Mouse (Mus musculus) c-Kit-positive CD71-positive TER-119-positive erythroid progenitor cells, embryonic 14.5 days (primary cell): ENCODE measurements around the gene Pik3ap1.

Experiments
- DNase-seq: peaks from one replicate; pipeline ENCODE4 v3.0.0-alpha.2; 2013; ENCODE audit warnings: low spot score

Pik3ap1 gene

DNA sequence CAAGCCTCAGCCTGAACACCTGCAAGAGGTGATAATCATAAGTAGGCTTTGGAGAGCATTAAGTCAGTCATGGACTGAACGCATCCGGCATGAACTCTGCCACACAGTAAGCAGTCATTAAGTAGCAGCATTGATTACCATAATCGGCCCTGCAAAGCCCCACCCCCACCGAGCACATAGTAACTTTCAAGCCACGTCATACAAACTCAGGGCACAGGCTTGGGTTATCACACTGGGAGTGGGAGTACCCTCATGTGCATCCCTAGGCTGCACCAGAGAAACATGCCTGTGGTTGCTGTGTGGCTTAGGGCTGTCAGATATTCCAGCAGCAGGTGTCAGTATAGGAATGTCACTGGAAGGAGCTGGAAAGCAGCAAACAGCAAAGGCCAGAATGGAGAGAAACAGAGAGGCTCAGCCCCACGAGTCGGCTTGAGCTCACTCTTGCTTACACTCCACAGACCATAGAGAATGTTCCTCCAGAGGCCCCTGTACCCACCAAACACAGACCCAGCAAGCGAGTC lies 105.1 kb downstream of the Pik3ap1 start:
- DNase-seq, result no peak

DNA sequence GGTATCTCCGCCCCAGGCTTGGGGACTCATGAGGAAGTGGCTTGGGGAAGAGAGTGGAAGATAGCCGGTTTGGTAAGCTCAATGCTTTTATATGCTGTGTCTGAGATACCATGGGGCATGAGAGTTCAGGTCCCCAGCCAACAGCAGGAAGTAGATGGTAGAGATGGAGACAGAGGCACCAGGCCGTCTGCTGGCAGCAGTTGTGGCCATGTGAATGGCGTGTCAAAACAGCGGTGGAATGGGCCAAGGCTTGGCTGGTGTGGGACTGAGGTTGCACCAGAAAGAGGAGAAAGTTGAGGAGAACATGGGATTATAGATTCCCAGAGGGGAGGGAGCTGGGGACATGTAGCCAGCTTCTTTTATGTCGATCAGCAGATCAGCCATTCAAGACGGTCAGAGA lies 106.3 kb downstream of the Pik3ap1 start:
- DNase-seq, result no peak

DNA sequence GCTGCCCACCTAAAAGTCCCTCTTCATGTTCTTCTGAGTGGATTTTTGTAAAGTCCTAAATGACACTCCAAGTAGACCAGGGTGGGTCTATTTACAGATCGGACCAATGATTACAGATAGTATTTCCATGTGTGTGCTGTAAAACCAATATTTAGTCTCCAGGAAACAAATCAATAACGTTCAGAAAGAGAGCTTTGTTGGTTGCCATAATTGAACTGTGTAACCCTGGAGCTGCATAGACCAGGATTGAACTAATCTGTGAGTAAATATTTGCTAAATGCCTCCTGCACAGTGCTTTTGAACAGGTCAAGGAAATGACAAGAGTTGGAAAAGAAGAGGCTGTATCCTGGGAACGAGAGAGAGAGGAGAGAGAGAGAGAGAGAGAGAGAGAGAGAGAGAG lies 109.3 kb downstream of the Pik3ap1 start:
- DNase-seq, result no peak

DNA sequence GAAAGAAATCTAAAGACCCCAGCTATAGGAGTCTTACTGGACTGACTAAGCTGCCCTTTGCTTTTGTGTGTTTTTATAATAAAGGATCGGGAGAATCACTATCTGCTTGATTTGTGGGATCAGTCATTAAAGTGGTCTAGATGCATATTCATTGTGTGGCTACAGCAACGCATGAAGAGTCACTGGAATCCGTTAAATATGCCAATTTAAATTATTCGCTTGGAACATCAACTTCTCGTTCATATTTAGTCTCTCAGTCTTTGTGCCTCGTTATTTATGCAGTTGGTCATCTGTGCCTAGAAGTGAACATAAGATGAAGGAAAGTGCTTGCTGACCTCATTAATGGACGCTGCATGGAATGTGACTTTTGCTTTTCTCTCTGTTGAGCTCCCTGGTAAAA lies 114.0 kb downstream of the Pik3ap1 start:
- no peak for DNase-seq

DNA sequence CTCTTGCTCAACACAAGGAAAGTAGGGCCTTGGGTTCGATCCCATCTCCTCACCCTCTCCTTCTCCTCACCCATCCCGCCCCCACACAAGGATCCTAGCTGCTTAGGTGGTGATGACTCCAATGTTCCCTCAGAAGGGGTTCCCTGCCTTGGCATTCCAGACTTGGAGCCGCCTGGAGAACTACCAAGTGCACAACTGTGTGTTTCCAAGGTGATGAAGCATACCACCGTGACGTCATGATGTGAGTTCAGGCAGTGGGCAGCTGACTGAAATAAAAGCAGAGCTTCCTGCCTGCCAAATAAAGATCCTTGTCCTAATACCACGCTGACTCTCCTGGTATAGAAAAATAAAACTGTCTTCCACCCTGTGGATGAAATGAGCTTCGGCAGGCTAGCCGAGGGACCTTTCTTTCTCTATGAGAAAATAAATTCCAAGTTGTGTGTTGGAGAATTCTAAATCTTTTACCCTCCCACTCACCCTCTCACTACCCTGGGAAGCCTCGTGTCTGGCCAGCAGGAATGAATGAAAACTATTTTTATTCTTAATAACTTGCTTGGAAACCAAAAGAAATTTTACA lies 114.7 kb downstream of the Pik3ap1 start:
- DNase-seq, result no peak

DNA sequence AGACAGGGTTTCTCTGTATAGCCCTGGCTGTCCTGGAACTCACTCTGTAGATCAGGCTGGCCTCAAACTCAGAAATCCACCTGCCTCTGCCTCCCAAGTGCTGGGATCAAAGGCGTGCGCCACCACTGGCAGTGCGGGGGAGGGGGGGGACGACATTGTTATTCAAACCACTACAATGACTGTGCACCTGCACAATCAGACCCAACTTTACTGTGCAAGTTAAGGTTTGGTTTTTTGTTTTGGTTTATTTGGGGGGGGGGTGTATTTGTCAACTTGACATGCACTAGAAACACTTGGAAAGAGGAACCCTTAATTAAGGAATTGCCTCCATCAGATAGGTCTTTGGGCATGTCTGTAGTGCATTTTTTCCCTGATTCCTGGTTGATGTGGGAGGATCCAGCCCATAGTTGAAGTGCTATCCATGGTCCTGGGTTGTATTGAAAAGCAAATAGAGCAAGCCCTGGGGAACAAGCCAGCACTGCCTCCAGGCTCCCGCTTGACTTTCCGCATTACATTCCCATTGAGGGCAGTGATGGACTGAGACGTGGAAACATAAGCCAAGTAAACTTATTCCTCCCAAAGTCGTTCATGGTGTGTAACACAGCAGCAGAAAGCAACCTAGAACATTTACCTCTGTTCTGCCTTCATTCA lies 118.5 kb downstream of the Pik3ap1 start:
- no peak for DNase-seq

DNA sequence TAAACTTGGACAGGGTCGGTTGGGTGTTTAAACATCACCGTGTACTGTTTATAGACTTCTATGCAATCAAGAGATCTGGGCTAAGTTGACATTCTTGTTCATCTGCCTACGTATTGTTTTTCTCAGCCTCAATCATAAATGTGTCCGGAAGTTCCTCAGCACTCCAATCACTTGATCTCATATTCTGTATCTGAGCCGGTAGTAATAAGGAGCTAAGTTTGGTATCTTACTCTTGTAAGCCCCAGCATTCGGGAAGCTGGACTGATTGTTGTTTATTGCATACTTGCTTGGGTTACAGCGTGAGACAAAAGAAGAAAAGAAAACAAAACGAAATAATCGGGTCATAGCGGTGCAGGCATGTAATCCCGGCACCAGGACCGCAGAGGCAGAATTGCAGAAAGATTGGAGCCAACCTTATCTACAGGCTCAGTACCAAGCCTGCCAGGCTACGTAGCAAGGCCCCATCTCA lies 120.5 kb downstream of the Pik3ap1 start:
- peak; percentile 27 for DNase-seq

DNA sequence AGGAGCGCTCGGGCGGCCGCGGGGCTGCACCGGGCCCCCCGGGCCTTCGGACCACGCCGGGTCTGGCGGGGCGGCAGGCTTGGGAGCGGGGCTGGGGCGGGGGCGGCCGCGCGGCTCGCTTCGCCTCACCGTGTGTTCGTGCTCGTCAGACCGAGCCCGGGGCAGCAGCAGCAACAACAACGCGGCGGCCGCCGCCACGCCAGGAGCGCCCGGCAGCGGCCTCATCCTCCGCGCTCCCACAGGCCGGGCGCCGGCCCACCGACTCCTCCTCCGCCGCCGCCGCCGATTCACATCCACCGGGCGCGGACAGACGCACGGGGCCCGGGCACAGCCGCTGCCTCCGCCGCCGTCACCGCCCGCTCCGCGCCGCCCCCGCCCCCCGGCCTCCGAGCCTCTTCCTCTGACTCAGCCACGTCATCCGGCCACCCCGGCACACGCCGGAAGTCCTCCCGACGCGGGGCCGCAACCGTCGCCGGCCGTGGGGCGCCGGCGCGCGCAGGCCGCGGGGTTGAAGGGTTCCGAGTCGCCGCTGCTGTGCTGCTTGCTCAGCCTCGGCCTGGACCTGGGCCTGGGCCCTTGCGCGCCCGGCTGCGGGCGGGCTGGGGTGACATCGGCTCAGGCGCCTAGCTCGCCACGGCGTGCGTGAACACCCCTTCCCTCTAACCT lies 121.1 kb downstream of the Pik3ap1 start, which contains the start of gene Tm9sf3:
Tm9sf3 (minus strand) TSS at position 368 of the 666 bp plus-strand sequence.
- DNase-seq, result peak; percentile 72

DNA sequence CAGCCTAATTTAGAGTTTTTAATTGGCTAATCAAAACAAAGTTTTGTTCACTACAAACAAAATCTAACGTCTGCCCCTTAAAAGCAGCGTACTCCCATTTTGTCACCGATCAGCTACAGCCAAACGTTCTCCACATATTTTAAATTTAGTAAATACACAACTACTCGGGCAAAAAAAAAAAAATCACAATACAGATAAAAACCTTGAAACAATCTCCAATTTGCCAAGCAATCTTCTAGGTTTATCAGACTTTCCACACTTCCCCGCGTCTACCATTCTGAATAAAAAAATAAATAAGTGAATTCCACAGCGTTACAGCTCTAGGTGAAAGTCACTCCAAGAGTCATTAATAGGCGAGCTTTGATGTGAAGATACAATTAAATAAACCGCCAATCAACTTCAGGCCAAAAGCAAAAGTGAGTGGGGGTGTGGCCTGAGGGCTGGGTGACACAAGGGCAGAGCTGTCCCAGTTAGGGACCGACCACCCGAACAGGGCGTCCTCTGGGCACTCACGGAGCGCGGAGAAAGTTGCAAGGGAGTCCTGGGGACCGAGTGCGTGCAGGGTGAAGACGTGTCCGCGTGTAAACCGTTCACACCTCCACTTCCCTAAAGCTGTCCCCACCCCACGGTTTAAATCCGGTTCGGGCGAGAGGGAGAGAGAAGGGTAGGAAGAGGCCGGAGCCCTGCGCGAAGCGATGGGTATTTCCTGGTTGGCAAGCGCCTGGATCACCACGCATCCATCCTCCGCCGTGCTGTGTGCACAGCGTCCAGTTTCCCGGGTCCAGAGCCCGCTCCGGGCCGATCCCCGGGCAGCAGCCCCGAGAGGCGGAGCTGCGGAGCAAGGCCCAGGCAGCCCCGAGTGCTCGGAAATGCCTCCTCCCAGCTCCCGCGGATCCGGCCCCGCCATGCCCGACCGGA lies 121.9 kb downstream of the Pik3ap1 start:
- DNase-seq, result peak; percentile 60

DNA sequence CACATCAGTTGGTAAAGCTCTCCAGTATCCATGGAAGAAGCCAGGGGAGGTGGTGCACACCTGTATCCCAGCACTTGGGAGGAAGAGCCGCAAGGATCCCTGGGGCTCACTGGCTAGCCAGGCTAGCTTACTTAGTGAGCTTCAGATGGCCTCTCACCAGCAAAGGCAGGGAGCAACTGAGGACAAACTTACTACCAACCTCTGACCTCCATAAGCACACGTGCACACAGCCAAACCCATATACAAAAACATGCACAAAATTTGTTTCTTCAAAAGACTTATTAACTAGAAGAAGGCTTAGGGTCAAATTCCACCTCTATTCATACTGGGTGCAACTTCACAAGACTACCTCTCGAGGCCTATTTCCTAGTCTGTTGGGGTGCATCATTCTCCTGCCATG lies 124.2 kb downstream of the Pik3ap1 start:
- no peak for DNase-seq

DNA sequence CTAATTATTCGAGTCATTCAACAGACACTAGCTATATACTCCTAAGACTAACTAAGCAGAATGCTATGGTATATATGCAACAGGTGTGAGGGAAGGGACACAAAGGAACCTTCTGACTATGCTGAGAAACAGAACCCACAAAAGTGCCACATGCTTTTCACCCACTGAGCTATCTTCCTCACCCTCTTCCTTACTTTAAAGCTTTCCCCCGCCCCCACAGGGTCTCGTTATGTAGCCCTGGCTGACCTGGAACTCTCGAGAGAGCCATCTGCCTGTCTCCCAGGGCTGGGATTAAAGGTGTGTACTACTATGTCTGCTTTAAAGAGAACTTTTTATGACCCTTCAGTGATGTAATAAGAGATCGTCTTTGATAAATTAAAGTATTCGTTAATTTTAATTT lies 125.6 kb downstream of the Pik3ap1 start:
- no peak for DNase-seq

DNA sequence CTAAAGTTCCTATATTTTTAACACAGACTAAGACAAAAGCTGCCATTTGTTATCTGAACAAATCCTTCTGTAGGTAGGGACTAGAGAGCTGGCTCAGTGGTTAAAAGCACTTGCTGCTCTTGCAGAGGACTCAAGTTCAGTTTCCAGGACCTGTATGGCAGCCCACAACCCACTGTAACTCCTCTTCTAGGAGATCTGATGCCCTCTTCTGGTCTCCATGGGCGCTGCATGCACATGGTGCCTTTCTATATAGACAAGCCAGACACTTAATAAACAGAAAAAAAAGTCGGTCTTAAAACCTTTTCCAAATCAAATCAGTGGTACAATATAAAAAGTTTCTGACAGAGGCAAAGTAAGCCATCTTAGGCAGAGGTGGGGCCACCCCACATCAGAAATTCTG lies 126.2 kb downstream of the Pik3ap1 start:
- peak; percentile 39 for DNase-seq

DNA sequence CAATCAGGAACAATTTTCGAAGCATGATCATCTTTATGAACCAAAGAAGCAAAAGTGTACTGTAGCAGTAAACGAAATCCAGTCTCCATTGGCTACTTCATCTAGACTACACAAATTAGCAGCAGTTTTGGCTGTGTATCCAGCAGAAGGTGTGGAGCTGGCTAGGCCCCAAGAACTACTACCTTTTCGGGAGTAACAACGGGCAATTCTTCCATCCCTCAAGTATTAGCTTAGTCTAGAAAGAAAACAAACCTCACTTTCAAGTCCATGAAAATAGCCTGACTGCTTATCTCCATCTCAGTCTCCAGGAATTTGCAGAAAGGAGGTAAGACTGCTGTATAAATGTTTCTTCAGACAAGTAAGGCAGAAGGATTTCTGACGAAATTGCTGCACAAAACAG lies 130.3 kb downstream of the Pik3ap1 start:
- no peak for DNase-seq

DNA sequence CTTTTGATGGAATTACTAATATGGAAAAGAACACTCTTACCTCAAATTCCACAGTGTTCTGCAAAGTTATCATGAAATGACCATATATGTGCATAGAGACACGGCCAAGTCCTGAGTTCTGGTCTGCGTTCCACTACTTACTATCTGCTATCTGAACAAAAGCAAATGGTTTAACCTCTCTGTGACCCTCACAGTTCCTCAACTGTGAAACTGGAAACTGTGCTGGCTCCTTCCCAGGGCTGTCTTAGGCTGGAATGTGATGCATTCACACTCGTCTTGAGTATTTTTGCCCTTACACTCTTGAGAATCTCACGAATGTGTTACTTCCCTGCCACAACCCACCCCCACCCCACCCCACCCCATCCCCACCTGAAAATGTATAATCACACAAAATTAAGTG lies 135.9 kb downstream of the Pik3ap1 start:
- DNase-seq, result no peak

DNA sequence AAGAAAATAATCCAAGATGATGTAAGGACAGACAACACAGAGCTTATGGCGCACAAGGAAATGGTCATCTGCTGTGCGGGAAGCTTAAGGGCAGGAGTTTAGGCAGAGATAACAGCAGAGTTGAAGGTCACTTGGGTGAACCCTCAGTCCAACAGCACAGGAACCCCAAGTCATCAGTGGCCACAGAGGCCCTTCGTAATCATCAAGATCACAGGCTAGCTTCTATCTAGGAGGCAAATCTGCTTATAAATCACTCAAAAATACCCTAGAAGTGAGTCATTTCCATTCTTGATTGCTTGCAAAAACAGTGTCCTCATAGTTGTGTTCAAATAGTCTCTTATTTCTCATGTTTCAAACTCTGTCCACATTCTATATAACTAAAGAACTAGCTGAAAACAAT lies 136.6 kb downstream of the Pik3ap1 start:
- no peak for DNase-seq

DNA sequence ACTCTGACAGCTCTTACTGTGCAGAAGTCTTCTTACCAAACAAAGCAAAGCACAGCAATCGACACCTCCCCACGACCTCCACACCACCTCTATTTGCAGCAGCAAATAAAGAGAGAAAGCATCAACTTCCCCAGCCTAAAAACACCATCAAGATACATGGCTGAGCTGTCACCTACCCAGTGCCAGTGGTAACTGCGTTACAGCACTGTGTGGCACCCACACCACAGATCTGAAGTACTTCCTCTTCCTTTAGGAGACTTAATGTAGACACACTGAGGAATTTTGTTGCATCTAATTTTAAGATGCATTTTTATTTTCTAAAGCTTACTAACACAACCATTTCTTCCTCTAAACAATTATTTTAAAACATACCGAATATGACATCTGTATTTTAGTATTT lies 138.6 kb downstream of the Pik3ap1 start:
- no peak for DNase-seq

DNA sequence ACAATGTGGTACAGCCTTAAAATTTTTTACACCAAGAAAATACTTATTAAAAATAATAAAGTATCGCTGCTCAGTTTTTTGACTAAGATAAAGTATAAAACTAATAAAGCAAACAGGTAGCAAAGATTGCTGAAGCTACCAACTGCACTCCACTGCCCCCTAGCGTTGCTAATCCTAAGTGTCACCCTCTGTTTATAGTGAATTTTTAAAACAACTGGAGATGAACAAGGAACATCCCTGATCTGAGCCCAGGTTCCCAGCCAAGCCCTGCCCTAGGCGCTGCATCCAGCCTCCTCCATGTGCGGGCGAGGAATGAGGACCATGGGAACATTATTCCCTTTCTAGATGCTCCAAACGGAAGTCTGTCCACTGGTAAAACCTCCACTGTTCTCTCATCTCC lies 140.3 kb downstream of the Pik3ap1 start:
- DNase-seq, result peak; percentile 47

DNA sequence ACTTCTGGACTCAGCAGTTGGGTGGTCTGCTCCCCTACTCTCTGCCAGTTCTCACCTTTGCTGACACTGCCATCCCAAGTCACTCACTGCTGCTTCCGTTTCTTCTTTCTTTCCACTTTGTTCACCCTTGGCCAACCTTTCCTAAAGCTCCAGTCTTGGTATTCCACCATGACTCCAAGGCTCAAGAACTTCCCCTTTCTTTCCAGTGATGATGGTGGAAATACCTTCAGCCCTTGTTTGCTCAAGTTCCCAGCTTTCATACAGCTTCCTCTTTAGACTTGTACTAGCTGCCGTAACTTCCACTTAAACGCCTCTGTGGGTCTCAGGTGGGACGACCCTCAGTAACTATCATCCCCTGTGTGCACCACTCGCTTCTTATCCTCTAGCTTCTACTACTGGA lies 142.9 kb downstream of the Pik3ap1 start:
- no peak for DNase-seq

DNA sequence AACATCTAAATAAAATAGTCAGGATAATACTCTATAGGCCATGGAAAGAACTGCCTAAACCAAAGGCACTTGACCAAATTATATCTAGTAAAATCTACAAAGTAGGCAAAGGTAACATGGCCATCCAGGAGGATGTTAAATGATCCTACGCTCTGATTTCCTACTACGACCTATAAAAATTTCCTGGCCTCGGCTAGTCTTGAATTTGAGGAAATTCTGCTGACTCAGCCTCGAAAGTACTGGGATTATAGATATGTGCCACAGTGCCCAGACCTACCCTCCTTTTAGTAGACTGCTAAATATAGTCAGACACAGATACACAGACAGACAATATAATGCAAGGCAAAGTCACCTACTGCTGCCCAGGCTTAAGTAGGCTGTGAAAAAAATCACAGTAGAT lies 151.2 kb downstream of the Pik3ap1 start:
- DNase-seq, result no peak
